Mouse (Mus musculus): ENCODE results near the gene Fam89b. TPM values are rescaled to one million over a fixed set of nuclear protein-coding genes. Genes with fewer than 3 reads are reported as not detected.

Fam89b gene
- polyA plus RNA-seq, 1 experiment from 2014 or later, result 194 TPM

DNA sequence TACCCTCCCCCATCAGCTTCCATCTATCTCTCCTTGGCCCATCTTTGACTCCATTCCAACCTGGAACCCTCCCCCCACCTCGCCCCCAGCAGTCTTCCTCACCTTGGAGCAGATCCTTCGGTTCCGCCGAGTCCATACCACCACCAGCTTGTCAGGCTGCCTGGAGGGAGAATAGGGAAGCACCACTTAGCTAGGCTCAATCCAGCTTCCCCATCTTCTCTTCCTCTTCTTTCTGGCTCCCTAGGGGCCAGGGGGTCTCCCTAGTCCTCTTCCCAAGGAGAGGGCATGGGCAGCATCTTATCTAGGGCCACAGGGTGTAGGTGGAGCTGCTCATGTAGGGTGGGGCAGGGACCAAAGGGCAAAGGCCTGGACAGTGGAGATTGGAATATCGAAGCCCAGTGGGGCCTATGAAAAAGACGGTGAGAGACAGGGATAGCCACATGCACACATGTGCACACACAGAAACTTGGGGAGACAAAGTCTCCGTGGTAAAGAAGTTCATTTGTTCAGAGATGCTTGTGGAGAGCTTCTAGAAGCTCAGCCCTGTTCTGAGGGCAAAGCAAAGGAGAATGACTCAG is 6.5 kb downstream of the Fam89b start:
- no peak for ATAC-seq (ENCODE audit: low read depth)
- 91% methylated on average over 7 of the region's 7 CpGs for WGBS
- H3K36me3 ChIP-seq, result peaks cover 73% of the 10 kb centered on the region
- H3K27ac ChIP-seq (replicated peaks), result no peak overlapping the region
- H3K9ac ChIP-seq, result no peak overlapping the region
- H3K4me2 ChIP-seq, result no peak overlapping the region
- H3K27me3 ChIP-seq, result no peaks in the 10 kb centered on the region
- no peaks in the 10 kb centered on the region for H3K9me3 ChIP-seq
- peaks cover 42% of the 10 kb centered on the region for H3K4me1 ChIP-seq (replicated peaks)
- H3K4me3 ChIP-seq, result no peak overlapping the region

- Histone ChIP-seq H3K36me3 (peaks cover 85% of the 10 kb centered on the region), H3K27me3 (no peaks in the 10 kb centered on the region)
- 94% methylated on average over 6 of the region's 6 CpGs for WGBS
Observed at GRCm38 (mm10) chr19:5721233-5721632, 8.2 kb downstream of the Fam89b start.

GRCm38 (mm10) chr19:5716955-5717354 is 12.5 kb downstream of the Fam89b start:
- Histone ChIP-seq H3K4me3 (no peak overlapping the region), H3K27ac (replicated peaks) (no peak overlapping the region), H3K9me3 (no peaks in the 10 kb centered on the region), H3K4me2 (no peak overlapping the region), H3K4me1 (replicated peaks) (peaks cover 29% of the 10 kb centered on the region), H3K27me3 (no peaks in the 10 kb centered on the region), H3K36me3 (peaks cover 94% of the 10 kb centered on the region), H3K9ac (0 out of 2 replicates have a peak overlapping the region, but pooled peaks have one; percentile 26)
- no peak for ATAC-seq (ENCODE audit: low read depth)
- 61% methylated on average over 10 of the region's 10 CpGs for WGBS

More at GRCm38 (mm10) chr19:5721233-5721632, 8.2 kb downstream of the Fam89b start:
- H3K4me2 ChIP-seq, result no peak overlapping the region
- no peak overlapping the region for H3K27ac ChIP-seq (replicated peaks)
- no peak overlapping the region for H3K9ac ChIP-seq
- H3K4me1 ChIP-seq (replicated peaks), result peaks cover 37% of the 10 kb centered on the region
- ATAC-seq (ENCODE audit: low read depth), result no peak
- no peaks in the 10 kb centered on the region for H3K9me3 ChIP-seq
- H3K4me3 ChIP-seq, result no peak overlapping the region

- H3K27me3 ChIP-seq, result no peaks in the 10 kb centered on the region
- H3K4me2 ChIP-seq, result peak overlapping the region; percentile 44
- H3K4me1 ChIP-seq (replicated peaks), result peaks cover 29% of the 10 kb centered on the region
- H3K9me3 ChIP-seq, result no peaks in the 10 kb centered on the region
- peaks cover 90% of the 10 kb centered on the region for H3K36me3 ChIP-seq
- WGBS, result 16% methylated on average over 43 of the region's 43 CpGs
- H3K9ac ChIP-seq, result peak overlapping the region; percentile 53; the same call in 1 of the 2 replicates
- H3K27ac ChIP-seq (replicated peaks), result no peak overlapping the region
- H3K4me3 ChIP-seq, result no peak overlapping the region; the same call in 1 of the 2 replicates
- ATAC-seq (ENCODE audit: low read depth), result peak; percentile 46; the same call in 1 of the 2 replicates
Observed at GRCm38 (mm10) chr19:5715793-5716688, 13.4 kb downstream of the Fam89b start.

- WGBS, result 4% methylated on average over 2 of the region's 2 CpGs
- Histone ChIP-seq H3K36me3 (peaks cover 88% of the 10 kb centered on the region), H3K4me3 (no peak overlapping the region), H3K4me1 (replicated peaks) (peaks cover 29% of the 10 kb centered on the region), H3K9me3 (no peaks in the 10 kb centered on the region), H3K27me3 (no peaks in the 10 kb centered on the region), H3K27ac (replicated peaks) (no peak overlapping the region), H3K9ac (no peak overlapping the region), H3K4me2 (peak overlapping the region; percentile 0; the same call in 1 of the 2 replicates)
- no peak for ATAC-seq (ENCODE audit: low read depth)
Observed at GRCm38 (mm10) chr19:5713730-5714129, 15.7 kb downstream of the Fam89b start.

DNA sequence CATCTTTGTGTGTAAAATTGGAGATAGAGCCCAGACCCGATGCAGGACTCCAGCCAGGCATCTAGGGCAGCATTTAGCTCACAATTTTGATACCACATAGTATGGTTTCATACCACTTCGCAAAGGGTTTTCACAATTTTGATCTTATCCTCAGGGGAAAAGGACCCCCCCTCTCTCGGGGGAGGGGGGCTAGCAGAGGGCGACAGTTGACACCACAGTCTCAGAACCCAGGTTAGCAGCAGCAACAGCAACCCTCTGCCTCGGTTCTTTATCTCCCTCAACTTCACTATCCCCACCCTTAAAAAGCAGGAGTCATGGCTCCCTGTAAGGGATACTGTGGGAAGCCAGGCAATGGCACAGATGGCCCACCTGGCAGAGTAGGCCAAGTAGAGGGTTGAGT is 16.2 kb downstream of the Fam89b start:
- Histone ChIP-seq H3K27me3 (no peaks in the 10 kb centered on the region), H3K9me3 (no peaks in the 10 kb centered on the region), H3K27ac (replicated peaks) (no peak overlapping the region), H3K36me3 (peaks cover 88% of the 10 kb centered on the region), H3K4me2 (peak overlapping the region; percentile 0; the same call in 1 of the 2 replicates), H3K4me1 (replicated peaks) (peaks cover 29% of the 10 kb centered on the region), H3K4me3 (no peak overlapping the region), H3K9ac (no peak overlapping the region)
- WGBS, result 83% methylated on average over 5 of the region's 5 CpGs
- ATAC-seq (ENCODE audit: low read depth), result no peak

GRCm38 (mm10) chr19:5711907-5712460 is 17.5 kb downstream of the Fam89b start:
- Histone ChIP-seq H3K9me3 (no peaks in the 10 kb centered on the region), H3K4me1 (replicated peaks) (peaks cover 25% of the 10 kb centered on the region), H3K36me3 (peaks cover 88% of the 10 kb centered on the region), H3K27me3 (no peaks in the 10 kb centered on the region), H3K4me2 (no peak overlapping the region), H3K9ac (0 out of 2 replicates have a peak overlapping the region, but pooled peaks have one; percentile 34), H3K4me3 (no peak overlapping the region), H3K27ac (replicated peaks) (no peak overlapping the region)
- no peak for ATAC-seq (ENCODE audit: low read depth)
- 93% methylated on average over 14 of the region's 14 CpGs for WGBS

DNA sequence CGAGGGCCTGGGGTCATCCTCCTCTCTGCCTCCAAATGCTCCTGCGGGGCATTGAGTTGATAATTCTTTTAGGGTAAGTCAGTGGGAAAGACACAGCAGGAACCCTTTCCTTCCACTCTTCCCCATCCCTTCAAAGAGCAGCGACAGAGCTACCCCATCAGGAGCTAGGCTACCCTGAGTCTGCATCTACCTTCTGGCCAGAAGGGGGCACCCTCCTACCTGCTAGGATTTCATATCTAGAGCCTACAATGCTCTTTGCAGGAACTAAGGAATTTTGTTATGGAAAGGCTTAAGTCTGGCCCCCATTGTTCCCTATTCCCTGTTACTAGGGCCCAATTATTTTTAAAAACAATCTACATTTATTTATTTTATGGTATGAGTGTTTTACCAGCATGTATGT is 18.2 kb downstream of the Fam89b start:
- Histone ChIP-seq H3K4me3 (no peak overlapping the region), H3K4me1 (replicated peaks) (peaks cover 18% of the 10 kb centered on the region), H3K27ac (replicated peaks) (no peak overlapping the region), H3K27me3 (no peaks in the 10 kb centered on the region), H3K36me3 (peaks cover 90% of the 10 kb centered on the region), H3K9me3 (no peaks in the 10 kb centered on the region), H3K4me2 (no peak overlapping the region), H3K9ac (no peak overlapping the region)
- no peak; the same call in 1 of the 2 replicates for ATAC-seq (ENCODE audit: low read depth)
- 9% methylated on average over 3 of the region's 3 CpGs for WGBS

- Histone ChIP-seq H3K27me3 (no peaks in the 10 kb centered on the region), H3K4me1 (replicated peaks) (peaks cover 11% of the 10 kb centered on the region), H3K27ac (replicated peaks) (no peak overlapping the region), H3K36me3 (peaks cover 85% of the 10 kb centered on the region), H3K4me3 (no peak overlapping the region), H3K9ac (no peak overlapping the region), H3K4me2 (no peak overlapping the region), H3K9me3 (no peaks in the 10 kb centered on the region)
- 78% methylated on average over 8 of the region's 8 CpGs for WGBS
- ATAC-seq (ENCODE audit: low read depth), result no peak
Observed at GRCm38 (mm10) chr19:5710581-5710980, 18.9 kb downstream of the Fam89b start.

- Histone ChIP-seq H3K4me2 (no peak overlapping the region), H3K27ac (replicated peaks) (no peak overlapping the region), H3K4me1 (replicated peaks) (peaks cover 14% of the 10 kb centered on the region), H3K4me3 (no peak overlapping the region), H3K36me3 (peaks cover 80% of the 10 kb centered on the region), H3K9ac (no peak overlapping the region), H3K9me3 (no peaks in the 10 kb centered on the region), H3K27me3 (no peaks in the 10 kb centered on the region)
- 91% methylated on average over 6 of the region's 6 CpGs for WGBS
- ATAC-seq (ENCODE audit: low read depth), result no peak
Observed at GRCm38 (mm10) chr19:5710068-5710467, 19.4 kb downstream of the Fam89b start.

GRCm38 (mm10) chr19:5704801-5705571 is 24.5 kb downstream of the Fam89b start:
- no peak for ATAC-seq (ENCODE audit: low read depth)
- Histone ChIP-seq H3K9me3 (no peaks in the 10 kb centered on the region), H3K36me3 (peaks cover 73% of the 10 kb centered on the region), H3K4me3 (no peak overlapping the region), H3K4me1 (replicated peaks) (peaks cover 9% of the 10 kb centered on the region), H3K4me2 (no peak overlapping the region), H3K27me3 (no peaks in the 10 kb centered on the region), H3K9ac (no peak overlapping the region), H3K27ac (replicated peaks) (no peak overlapping the region; the same call in 1 of the 2 replicates)
- WGBS, result 49% methylated on average over 10 of the region's 10 CpGs
